Mouse (Mus musculus): ENCODE measurements around the gene Rassf4. TPM values are rescaled to one million over a fixed set of nuclear protein-coding genes. Genes with fewer than 3 reads are reported as not detected.
A peak's percentile ranks its signal among the peaks of the same experiment; 100 is the strongest.

Gene Rassf4
- total RNA-seq, 2 experiments from 2014 or later = 3.3 to 3.9 TPM

- DNase-seq (ENCODE audit: low spot score in 2 of 2) = no peak
Observed at GRCm38 (mm10) chr6:116672349-116672748, 1.4 kb downstream of the Rassf4 start.

- no peak for DNase-seq (ENCODE audit: low spot score in 2 of 2)
Observed at GRCm38 (mm10) chr6:116671768-116672167, 2.0 kb downstream of the Rassf4 start.

- DNase-seq (ENCODE audit: low spot score in 2 of 2) = no peak
Observed at GRCm38 (mm10) chr6:116671031-116671430, 2.7 kb downstream of the Rassf4 start.

GRCm38 (mm10) chr6:116670144-116670543, 3.6 kb downstream of the Rassf4 start:
- peak in 1 of 2 experiments; percentile 31 for DNase-seq (ENCODE audit: low spot score in 2 of 2)

GRCm38 (mm10) chr6:116668682-116669470, 4.9 kb downstream of the Rassf4 start:
- DNase-seq (ENCODE audit: low spot score in 2 of 2) = no peak

GRCm38 (mm10) chr6:116667382-116667781, 6.4 kb downstream of the Rassf4 start:
- DNase-seq (ENCODE audit: low spot score in 2 of 2) = no peak

- DNase-seq (ENCODE audit: low spot score in 2 of 2) = no peak
Observed at GRCm38 (mm10) chr6:116666892-116667291, 6.9 kb downstream of the Rassf4 start.

GRCm38 (mm10) chr6:116666085-116666750, 7.5 kb downstream of the Rassf4 start:
- no peak for DNase-seq (ENCODE audit: low spot score in 2 of 2)

GRCm38 (mm10) chr6:116664830-116665229, 8.9 kb downstream of the Rassf4 start:
- DNase-seq (ENCODE audit: low spot score in 2 of 2) = no peak

GRCm38 (mm10) chr6:116664031-116664430, 9.7 kb downstream of the Rassf4 start:
- no peak for DNase-seq (ENCODE audit: low spot score in 2 of 2)

- no peak for DNase-seq (ENCODE audit: low spot score in 2 of 2)
Observed at GRCm38 (mm10) chr6:116663364-116663763, 10.4 kb downstream of the Rassf4 start.

GRCm38 (mm10) chr6:116653684-116654454, 19.9 kb downstream of the Rassf4 start:
- peak; percentile 29 to 78 for DNase-seq (ENCODE audit: low spot score in 2 of 2)

- no peak for DNase-seq (ENCODE audit: low spot score in 2 of 2)
Observed at GRCm38 (mm10) chr6:116653191-116653590, 20.6 kb downstream of the Rassf4 start.

GRCm38 (mm10) chr6:116651437-116652118, 22.2 kb downstream of the Rassf4 start:
- no peak for DNase-seq (ENCODE audit: low spot score in 2 of 2)

GRCm38 (mm10) chr6:116650406-116650805, 23.3 kb downstream of the Rassf4 start, which contains the start of gene Depp1:
Depp1 (plus strand) TSS chr6:116650609.
- no peak for DNase-seq (ENCODE audit: low spot score in 2 of 2)

GRCm38 (mm10) chr6:116649811-116650210, 23.9 kb downstream of the Rassf4 start:
- DNase-seq (ENCODE audit: low spot score in 2 of 2) = no peak

- DNase-seq (ENCODE audit: low spot score in 2 of 2) = no peak
Observed at GRCm38 (mm10) chr6:116647763-116648162, 26.0 kb downstream of the Rassf4 start.

- no peak for DNase-seq (ENCODE audit: low spot score in 2 of 2)
Observed at GRCm38 (mm10) chr6:116644335-116644734, 29.4 kb downstream of the Rassf4 start.

GRCm38 (mm10) chr6:116643881-116644280, 29.9 kb downstream of the Rassf4 start:
- no peak for DNase-seq (ENCODE audit: low spot score in 2 of 2)

GRCm38 (mm10) chr6:116642942-116643341, 30.8 kb downstream of the Rassf4 start:
- no peak for DNase-seq (ENCODE audit: low spot score in 2 of 2)

- no peak for DNase-seq (ENCODE audit: low spot score in 2 of 2)
Observed at GRCm38 (mm10) chr6:116639663-116640062, 34.1 kb downstream of the Rassf4 start.
